Mouse (Mus musculus): ENCODE results near the gene Kcnk6. TPM values are rescaled to one million over a fixed set of nuclear protein-coding genes. Genes with fewer than 3 reads are reported as not detected.
"Not testable (repeated sequence)": the region's sequence is repeated elsewhere in the genome, so short reads cannot be mapped to it uniquely, and the experiment has no call there.

Kcnk6 gene
- polyA plus RNA-seq, 1 experiment from 2014 or later = 0.21 TPM

- no peak for ATAC-seq (replicated peaks; ENCODE audit: low FRiP score)
- H3K4me1 ChIP-seq (replicated peaks; ENCODE audit: control insufficient read depth, insufficient read depth, low read length) = 0 out of 2 replicates have a peak, but pooled peaks cover 4% of the 10 kb centered on the region
- H3K9ac ChIP-seq (ENCODE audit: low read length) = no peak overlapping the region; the same call in 1 of the 2 replicates
- DNase-seq (ENCODE audit: low spot score) = no peak
- no peaks in the 10 kb centered on the region for H3K9me3 ChIP-seq (ENCODE audit: control insufficient read depth, low read length)
- H3K27ac ChIP-seq (ENCODE audit: low read depth, low read length) = no peak overlapping the region
- H3K4me3 ChIP-seq (ENCODE audit: low read depth, low read length) = no peak overlapping the region
- H3K4me2 ChIP-seq (ENCODE audit: low read depth, low read length, severe bottlenecking) = no peak overlapping the region
- 75% methylated on average over 13 of the region's 13 CpGs for WGBS
- H3K27me3 ChIP-seq (ENCODE audit: control insufficient read depth, insufficient read depth, low read length) = no peaks in the 10 kb centered on the region
- H3K36me3 ChIP-seq (ENCODE audit: control insufficient read depth, insufficient read depth, low read length) = no peaks in the 10 kb centered on the region
These were observed 6.8 kb downstream of the Kcnk6 start for GRCm38 (mm10) chr7:29225520-29225919.

- Histone ChIP-seq H3K9ac (ENCODE audit: low read length) (peak overlapping the region; percentile 47; the same call in 1 of the 2 replicates), H3K4me3 (ENCODE audit: low read depth, low read length) (no peak overlapping the region), H3K36me3 (ENCODE audit: control insufficient read depth, insufficient read depth, low read length) (no peaks in the 10 kb centered on the region), H3K27me3 (ENCODE audit: control insufficient read depth, insufficient read depth, low read length) (no peaks in the 10 kb centered on the region), H3K4me2 (ENCODE audit: low read depth, low read length, severe bottlenecking) (peak overlapping the region; percentile 40; the same call in 1 of the 2 replicates), H3K4me1 (replicated peaks; ENCODE audit: control insufficient read depth, insufficient read depth, low read length) (0 out of 2 replicates have a peak, but pooled peaks cover 4% of the 10 kb centered on the region), H3K9me3 (ENCODE audit: control insufficient read depth, low read length) (no peaks in the 10 kb centered on the region), H3K27ac (ENCODE audit: low read depth, low read length) (no peak overlapping the region)
- DNase-seq (ENCODE audit: low spot score) (no peak), ATAC-seq (replicated peaks; ENCODE audit: low FRiP score) (no peak)
- whole genome bisulfite sequencing = 10% methylated on average over 16 of the region's 16 CpGs
These were observed 7.4 kb downstream of the Kcnk6 start for GRCm38 (mm10) chr7:29224756-29225394.

- Histone ChIP-seq H3K36me3 (ENCODE audit: control insufficient read depth, insufficient read depth, low read length) (no peaks in the 10 kb centered on the region), H3K9ac (ENCODE audit: low read length) (no peak overlapping the region), H3K9me3 (ENCODE audit: control insufficient read depth, low read length) (no peaks in the 10 kb centered on the region; the same call in none of the 2 replicates), H3K4me1 (replicated peaks; ENCODE audit: control insufficient read depth, insufficient read depth, low read length) (no peaks in the 10 kb centered on the region), H3K27me3 (ENCODE audit: control insufficient read depth, insufficient read depth, low read length) (peaks cover 12% of the 10 kb centered on the region), H3K4me3 (ENCODE audit: low read depth, low read length) (no peak overlapping the region), H3K4me2 (ENCODE audit: low read depth, low read length, severe bottlenecking) (no peak overlapping the region), H3K27ac (ENCODE audit: low read depth, low read length) (no peak overlapping the region)
- DNase-seq (ENCODE audit: low spot score) = no peak
- 38% methylated on average over 15 of the region's 15 CpGs for WGBS
- no peak for ATAC-seq (replicated peaks; ENCODE audit: low FRiP score)
These were observed 17.5 kb downstream of the Kcnk6 start for GRCm38 (mm10) chr7:29214846-29215245.

GRCm38 (mm10) chr7:29214236-29214635 lies 18.1 kb downstream of the Kcnk6 start:
- WGBS = 73% methylated on average over 2 of the region's 2 CpGs
- ATAC-seq (replicated peaks; ENCODE audit: low FRiP score) = no peak
- no peak for DNase-seq (ENCODE audit: low spot score)

GRCm38 (mm10) chr7:29213675-29214082 lies 18.6 kb downstream of the Kcnk6 start, which contains the start of gene Catsperg1:
Catsperg1 (minus strand) TSS chr7:29214035.
- Histone ChIP-seq H3K4me1 (replicated peaks; ENCODE audit: control insufficient read depth, insufficient read depth, low read length) (no peaks in the 10 kb centered on the region), H3K4me3 (ENCODE audit: low read depth, low read length) (no peak within 1 kb of the TSS), H3K9ac (ENCODE audit: low read length) (no peak within 1 kb of the TSS; the same call in 1 of the 2 replicates), H3K36me3 (ENCODE audit: control insufficient read depth, insufficient read depth, low read length) (no peaks in the 10 kb centered on the region), H3K9me3 (ENCODE audit: control insufficient read depth, low read length) (no peaks in the 10 kb centered on the region), H3K27ac (ENCODE audit: low read depth, low read length) (no peak within 1 kb of the TSS), H3K4me2 (ENCODE audit: low read depth, low read length, severe bottlenecking) (peak within 1 kb of the TSS; percentile 33; the same call in 1 of the 2 replicates), H3K27me3 (ENCODE audit: control insufficient read depth, insufficient read depth, low read length) (peaks cover 12% of the 10 kb centered on the region)
- DNase-seq (ENCODE audit: low spot score) = peak; percentile 81
- WGBS = 3% methylated on average over 20 of the region's 20 CpGs
- ATAC-seq (replicated peaks; ENCODE audit: low FRiP score) = peak; percentile 76

More at GRCm38 (mm10) chr7:29214236-29214635, 18.1 kb downstream of the Kcnk6 start:
- H3K36me3 ChIP-seq (ENCODE audit: control insufficient read depth, insufficient read depth, low read length) = no peaks in the 10 kb centered on the region
- H3K27me3 ChIP-seq (ENCODE audit: control insufficient read depth, insufficient read depth, low read length) = peaks cover 12% of the 10 kb centered on the region
- H3K9me3 ChIP-seq (ENCODE audit: control insufficient read depth, low read length) = no peaks in the 10 kb centered on the region; the same call in 1 of the 2 replicates
- no peaks in the 10 kb centered on the region for H3K4me1 ChIP-seq (replicated peaks; ENCODE audit: control insufficient read depth, insufficient read depth, low read length)
- no peak overlapping the region for H3K27ac ChIP-seq (ENCODE audit: low read depth, low read length)
- no peak overlapping the region; the same call in 1 of the 2 replicates for H3K4me2 ChIP-seq (ENCODE audit: low read depth, low read length, severe bottlenecking)
- no peak overlapping the region for H3K4me3 ChIP-seq (ENCODE audit: low read depth, low read length)
- H3K9ac ChIP-seq (ENCODE audit: low read length) = no peak overlapping the region

- H3K27me3 ChIP-seq (ENCODE audit: control insufficient read depth, insufficient read depth, low read length) = peaks cover 12% of the 10 kb centered on the region
- 15% methylated on average over 40 of the region's 40 CpGs for WGBS
- H3K4me3 ChIP-seq (ENCODE audit: low read depth, low read length); H3K9ac ChIP-seq (ENCODE audit: low read length); H3K4me2 ChIP-seq (ENCODE audit: low read depth, low read length, severe bottlenecking); H3K36me3 ChIP-seq (ENCODE audit: control insufficient read depth, insufficient read depth, low read length); H3K9me3 ChIP-seq (ENCODE audit: control insufficient read depth, low read length); ATAC-seq (replicated peaks; ENCODE audit: low FRiP score); H3K27ac ChIP-seq (ENCODE audit: low read depth, low read length); H3K4me1 ChIP-seq (replicated peaks; ENCODE audit: control insufficient read depth, insufficient read depth, low read length): not testable (repeated sequence)
- DNase-seq (ENCODE audit: low spot score) = peak; percentile 57
These were observed 19.3 kb downstream of the Kcnk6 start for GRCm38 (mm10) chr7:29212775-29213560.

GRCm38 (mm10) chr7:29212199-29212765 lies 20.0 kb downstream of the Kcnk6 start:
- Histone ChIP-seq H3K4me2 (ENCODE audit: low read depth, low read length, severe bottlenecking) (no peak overlapping the region), H3K4me1 (replicated peaks; ENCODE audit: control insufficient read depth, insufficient read depth, low read length) (no peaks in the 10 kb centered on the region), H3K9ac (ENCODE audit: low read length) (no peak overlapping the region), H3K27ac (ENCODE audit: low read depth, low read length) (no peak overlapping the region), H3K9me3 (ENCODE audit: control insufficient read depth, low read length) (no peaks in the 10 kb centered on the region), H3K36me3 (ENCODE audit: control insufficient read depth, insufficient read depth, low read length) (no peaks in the 10 kb centered on the region), H3K4me3 (ENCODE audit: low read depth, low read length) (no peak overlapping the region), H3K27me3 (ENCODE audit: control insufficient read depth, insufficient read depth, low read length) (peaks cover 12% of the 10 kb centered on the region)
- ATAC-seq (replicated peaks; ENCODE audit: low FRiP score) = no peak
- no peak for DNase-seq (ENCODE audit: low spot score)
- WGBS = 10% methylated on average over 26 of the region's 26 CpGs

- peak; percentile 67 for ATAC-seq (replicated peaks; ENCODE audit: low FRiP score)
- peak overlapping the region; percentile 21 for H3K4me3 ChIP-seq (ENCODE audit: low read depth, low read length)
- WGBS = 5% methylated on average over 34 of the region's 34 CpGs
- H3K9ac ChIP-seq (ENCODE audit: low read length) = no peak overlapping the region; the same call in 1 of the 2 replicates
- H3K27ac ChIP-seq (ENCODE audit: low read depth, low read length) = no peak overlapping the region
- no peaks in the 10 kb centered on the region for H3K9me3 ChIP-seq (ENCODE audit: control insufficient read depth, low read length)
- H3K36me3 ChIP-seq (ENCODE audit: control insufficient read depth, insufficient read depth, low read length) = no peaks in the 10 kb centered on the region
- peak; percentile 79 for DNase-seq (ENCODE audit: low spot score)
- H3K4me2 ChIP-seq (ENCODE audit: low read depth, low read length, severe bottlenecking) = peak overlapping the region; percentile 48
- peaks cover 12% of the 10 kb centered on the region for H3K27me3 ChIP-seq (ENCODE audit: control insufficient read depth, insufficient read depth, low read length)
- no peaks in the 10 kb centered on the region for H3K4me1 ChIP-seq (replicated peaks; ENCODE audit: control insufficient read depth, insufficient read depth, low read length)
These were observed 20.7 kb downstream of the Kcnk6 start for GRCm38 (mm10) chr7:29211415-29212198.

Data from forebrain, embryonic 11.5 days (tissue).